ENCODE assay signal across 8 mouse cellular contexts in genomic region chr11:97185704-97186614, GRCm38 (mm10). TPM values are rescaled to one million over a fixed set of nuclear protein-coding genes. Genes with fewer than 3 reads are reported as not detected.
DNase-seq lines count a peak whose midpoint lies in the region; ATAC-seq and TF ChIP-seq lines count a peak whose summit lies in the region.

No protein-coding gene starts in this region.

- peaks cover 71% of the 10 kb centered on the region for H3K36me3 ChIP-seq in erythroblast, embryonic 14.5 days (ENCODE audit: control insufficient read depth)
- H3K36me3 ChIP-seq in forebrain, embryonic 16.5 days (ENCODE audit: control insufficient read depth, insufficient read depth): peaks cover 17% of the 10 kb centered on the region
- H3K36me3 ChIP-seq in liver, embryonic 14.5 days (replicated peaks; ENCODE audit: control insufficient read depth, insufficient read depth, low read depth): peaks cover 55% of the 10 kb centered on the region

- no peak for ATAC-seq in erythroblast, adult 5-6 weeks (replicated peaks; ENCODE audit: low FRiP score, poor library complexity, severe bottlenecking)
- ATAC-seq in forebrain, embryonic 16.5 days: no peak
- ATAC-seq in liver, embryonic 14.5 days (ENCODE audit: insufficient read depth): no peak
- no peak for ATAC-seq in megakaryocyte progenitor cell, adult 5-6 weeks (replicated peaks; ENCODE audit: poor library complexity)

- no peaks in the 10 kb centered on the region for H3K9me3 ChIP-seq in erythroblast, embryonic 14.5 days (ENCODE audit: control insufficient read depth, low read length)
- H3K9me3 ChIP-seq in forebrain, embryonic 16.5 days (ENCODE audit: control insufficient read depth, low read length): no peaks in the 10 kb centered on the region
- H3K9me3 ChIP-seq in liver, embryonic 14.5 days (ENCODE audit: control insufficient read depth, low read length): no peaks in the 10 kb centered on the region

- H3K4me1 ChIP-seq in erythroblast, embryonic 14.5 days (ENCODE audit: control insufficient read depth): peaks cover 62% of the 10 kb centered on the region
- peaks cover 26% of the 10 kb centered on the region for H3K4me1 ChIP-seq in forebrain, embryonic 16.5 days (replicated peaks; ENCODE audit: control insufficient read depth, insufficient read depth, low read length)
- peaks cover 22% of the 10 kb centered on the region in 2 experiments for H3K4me1 ChIP-seq in liver, embryonic 14.5 days (replicated peaks; ENCODE audit: control insufficient read depth in 2 of 2, insufficient read depth in 2 of 2, low read length in 1 of 2)

- no peak for TF ChIP-seq EP300 in liver, embryonic 14.5 days (IDR thresholded peaks at IDR 0.05; ENCODE audit: low read depth)

- WGBS in forebrain, embryonic 16.5 days: 60% methylated on average over 5 of the region's 5 CpGs
- WGBS in liver, embryonic 14.5 days (ENCODE audit: insufficient replicate concordance): 20% methylated on average over 5 of the region's 5 CpGs

- H3K4me2 ChIP-seq in forebrain, embryonic 16.5 days (ENCODE audit: low read length): peak overlapping the region; percentile 66
- H3K4me2 ChIP-seq in liver, embryonic 14.5 days (ENCODE audit: low read depth): peak overlapping the region; percentile 98

- H3K27ac ChIP-seq in forebrain, embryonic 16.5 days (ENCODE audit: low read length): no peak overlapping the region
- H3K27ac ChIP-seq in liver, embryonic 14.5 days: no peak overlapping the region

- H3K27me3 ChIP-seq in erythroblast, embryonic 14.5 days (ENCODE audit: control insufficient read depth): no peaks in the 10 kb centered on the region
- H3K27me3 ChIP-seq in forebrain, embryonic 16.5 days (replicated peaks; ENCODE audit: control insufficient read depth, insufficient read depth, low read length): no peaks in the 10 kb centered on the region
- H3K27me3 ChIP-seq in liver, embryonic 14.5 days (ENCODE audit: control insufficient read depth, insufficient read depth, low read length): no peaks in the 10 kb centered on the region

- peak; percentile 82 for DNase-seq in 416B (ENCODE audit: low read depth)
- DNase-seq in liver, embryonic 14.5 days (ENCODE audit: low read depth in 3 of 3, low spot score in 3 of 3): no peak
- no peak for DNase-seq in thymus, postnatal 10 days (ENCODE audit: low spot score in 2 of 2)
- DNase-seq in right cerebral cortex, postnatal 10 days (ENCODE audit: low spot score in 2 of 2): no peak

- TF ChIP-seq CTCF in liver, embryonic 14.5 days (IDR thresholded peaks at IDR 0.05; ENCODE audit: low read depth): no peak

- H3K4me3 ChIP-seq in erythroblast, embryonic 14.5 days (replicated peaks): peak overlapping the region; percentile 91
- peak overlapping the region; percentile 87 for H3K4me3 ChIP-seq in forebrain, embryonic 16.5 days (replicated peaks; ENCODE audit: low read length)
- peak overlapping the region; percentile 92 to 98 for H3K4me3 ChIP-seq in liver, embryonic 14.5 days (ENCODE audit: insufficient read depth in 1 of 2, low read depth in 2 of 2, low read length in 2 of 2)

- no peak overlapping the region for H3K9ac ChIP-seq in forebrain, embryonic 16.5 days (replicated peaks; ENCODE audit: low read depth, low read length)
- peak overlapping the region; percentile 72 for H3K9ac ChIP-seq in liver, embryonic 14.5 days (replicated peaks)

RNA-seq across cellular contexts. Expression of gene Kpnb1, which starts 1.7 kb away (rescaled TPM):
- 2.4 and 2.5 TPM in 2 replicates for polyA plus RNA-seq in erythroblast, embryonic 14.5 days (2012)
- 30.6 and 42.6 TPM in 2 replicates for total RNA-seq in erythroblast, adult 5-6 weeks (2015; ENCODE audit: low replicate concordance)
- 102 and 119 TPM in 2 replicates for total RNA-seq in erythroblast, adult 5-6 weeks (2017; ENCODE audit: low replicate concordance)
- 39.0 and 40.6 TPM in 2 replicates for polyA plus RNA-seq in forebrain, embryonic 16.5 days (2015; fragmentation: Nextera tagmentation; extraction: Ambion mirVana)
- 38.0 and 58.0 TPM in 2 replicates for polyA plus RNA-seq in liver, embryonic 14.5 days (2012; rRNA removed)
- polyA plus RNA-seq in liver, embryonic 14.5 days (2014; fragmentation: Nextera tagmentation; extraction: Ambion mirVana): 23.2 and 26.1 TPM in 2 replicates
- total RNA-seq in megakaryocyte progenitor cell, adult 5-6 weeks (2015): 156 and 175 TPM in 2 replicates
- 312 and 387 TPM in 2 replicates for total RNA-seq in megakaryocyte progenitor cell, adult 5-6 weeks (2017)

RNA-seq across cellular contexts. Expression of gene Tbkbp1, which starts 34.7 kb away (rescaled TPM):
- polyA plus RNA-seq in erythroblast, embryonic 14.5 days (2012): 0.12 and 0.15 TPM in 2 replicates
- total RNA-seq in erythroblast, adult 5-6 weeks (2015; ENCODE audit: low replicate concordance): 0.96 and 2.7 TPM in 2 replicates
- total RNA-seq in erythroblast, adult 5-6 weeks (2017; ENCODE audit: low replicate concordance): 0.70 and 6.3 TPM in 2 replicates
- 5.7 and 6.0 TPM in 2 replicates for polyA plus RNA-seq in forebrain, embryonic 16.5 days (2015; fragmentation: Nextera tagmentation; extraction: Ambion mirVana)
- 2.4 and 2.6 TPM in 2 replicates for polyA plus RNA-seq in liver, embryonic 14.5 days (2012; rRNA removed)
- polyA plus RNA-seq in liver, embryonic 14.5 days (2014; fragmentation: Nextera tagmentation; extraction: Ambion mirVana): 0.90 and 1.6 TPM in 2 replicates
- 3.6 and 4.1 TPM in 2 replicates for total RNA-seq in megakaryocyte progenitor cell, adult 5-6 weeks (2015)
- total RNA-seq in megakaryocyte progenitor cell, adult 5-6 weeks (2017): 2.5 and 5.8 TPM in 2 replicates
